Mouse (Mus musculus): ENCODE measurements around the gene Clmp. TPM values are rescaled to one million over a fixed set of nuclear protein-coding genes. Genes with fewer than 3 reads are reported as not detected.

The Clmp gene
- polyA plus RNA-seq, 1 experiment from 2014 or later = 26.2 TPM

DNA sequence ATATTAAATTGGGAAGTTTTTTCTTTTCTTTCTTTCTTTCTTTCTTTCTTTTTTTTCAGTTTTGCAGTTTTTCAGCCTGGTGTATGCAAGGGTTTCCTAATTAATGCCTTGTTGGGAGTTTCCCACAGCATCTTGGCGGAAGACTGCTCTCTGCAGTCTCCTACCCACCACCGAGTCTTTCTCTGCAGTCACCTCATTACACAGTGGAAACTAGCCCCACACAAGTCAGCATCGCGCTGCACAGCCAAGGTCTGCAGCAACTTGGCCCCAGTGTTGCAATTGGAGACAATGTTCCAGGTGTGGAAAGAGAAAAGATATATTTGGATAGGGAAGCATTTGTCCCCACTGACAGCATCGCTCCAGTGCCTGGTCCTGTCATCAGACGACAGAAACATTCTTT lies 35.8 kb upstream of the Clmp start:
- H3K9me3 ChIP-seq (ENCODE audit: control insufficient read depth, low read length) = no peaks in the 10 kb centered on the region
- H3K4me1 ChIP-seq (ENCODE audit: control insufficient read depth, insufficient read depth, low read length) = no peaks in the 10 kb centered on the region
- no peaks in the 10 kb centered on the region for H3K36me3 ChIP-seq (ENCODE audit: control insufficient read depth, insufficient read depth, low read length)
- no peak for DNase-seq (ENCODE audit: low spot score, missing footprints)
- H3K9ac ChIP-seq (ENCODE audit: low read length) = no peak overlapping the region
- no peak overlapping the region for H3K4me3 ChIP-seq (ENCODE audit: low read depth, low read length)
- 78% methylated on average over 6 of the region's 6 CpGs for WGBS
- no peak for ATAC-seq (ENCODE audit: low FRiP score)
- H3K27me3 ChIP-seq (ENCODE audit: control insufficient read depth, insufficient read depth, low read length) = no peaks in the 10 kb centered on the region
- H3K4me2 ChIP-seq = no peak overlapping the region
- H3K27ac ChIP-seq (ENCODE audit: low read depth, low read length) = no peak overlapping the region

GRCm38 (mm10) chr9:40651239-40651859 lies 34.4 kb upstream of the Clmp start:
- DNase-seq (ENCODE audit: low spot score, missing footprints) (no peak), ATAC-seq (ENCODE audit: low FRiP score) (no peak)
- no peaks in the 10 kb centered on the region for H3K36me3 ChIP-seq (ENCODE audit: control insufficient read depth, insufficient read depth, low read length)
- no peak overlapping the region for H3K9ac ChIP-seq (ENCODE audit: low read length)
- H3K4me1 ChIP-seq (ENCODE audit: control insufficient read depth, insufficient read depth, low read length) = no peaks in the 10 kb centered on the region
- no peak overlapping the region for H3K4me3 ChIP-seq (ENCODE audit: low read depth, low read length)
- 87% methylated on average over 4 of the region's 4 CpGs for WGBS
- no peak overlapping the region for H3K27ac ChIP-seq (ENCODE audit: low read depth, low read length)
- no peaks in the 10 kb centered on the region for H3K9me3 ChIP-seq (ENCODE audit: control insufficient read depth, low read length)
- no peaks in the 10 kb centered on the region for H3K27me3 ChIP-seq (ENCODE audit: control insufficient read depth, insufficient read depth, low read length)
- H3K4me2 ChIP-seq = no peak overlapping the region

DNA sequence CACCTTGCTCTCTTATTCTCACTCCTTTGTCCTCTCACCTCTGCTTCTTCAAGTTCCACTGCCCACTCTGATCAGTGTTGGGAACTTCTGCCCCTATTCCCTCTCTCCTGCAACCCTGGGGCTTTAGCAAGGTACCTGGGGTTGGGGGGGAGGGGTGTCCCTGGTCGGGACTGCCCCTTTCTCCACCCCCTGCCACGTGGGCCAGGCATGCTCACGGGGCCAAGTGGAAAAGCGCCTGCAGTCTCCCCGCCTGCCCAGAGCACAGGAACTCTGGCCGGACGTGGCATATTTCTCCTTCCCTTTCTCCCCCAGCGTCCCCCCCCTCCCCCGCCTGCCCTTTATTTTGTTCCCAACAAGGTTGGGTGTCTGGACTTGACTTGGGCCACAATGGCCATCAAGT lies 33.0 kb upstream of the Clmp start:
- Histone ChIP-seq H3K4me1 (ENCODE audit: control insufficient read depth, insufficient read depth, low read length) (no peaks in the 10 kb centered on the region), H3K36me3 (ENCODE audit: control insufficient read depth, insufficient read depth, low read length) (no peaks in the 10 kb centered on the region), H3K4me2 (no peak overlapping the region), H3K9me3 (ENCODE audit: control insufficient read depth, low read length) (no peaks in the 10 kb centered on the region), H3K9ac (ENCODE audit: low read length) (no peak overlapping the region), H3K27ac (ENCODE audit: low read depth, low read length) (no peak overlapping the region), H3K4me3 (ENCODE audit: low read depth, low read length) (no peak overlapping the region), H3K27me3 (ENCODE audit: control insufficient read depth, insufficient read depth, low read length) (no peaks in the 10 kb centered on the region)
- 36% methylated on average over 8 of the region's 9 CpGs for WGBS
- ATAC-seq (ENCODE audit: low FRiP score) (no peak), DNase-seq (ENCODE audit: low spot score, missing footprints) (no peak)

- ATAC-seq (ENCODE audit: low FRiP score) = no peak
- Histone ChIP-seq H3K4me1 (ENCODE audit: control insufficient read depth, insufficient read depth, low read length) (peaks cover 2% of the 10 kb centered on the region), H3K4me2 (no peak overlapping the region), H3K36me3 (ENCODE audit: control insufficient read depth, insufficient read depth, low read length) (no peaks in the 10 kb centered on the region), H3K9me3 (ENCODE audit: control insufficient read depth, low read length) (no peaks in the 10 kb centered on the region), H3K9ac (ENCODE audit: low read length) (no peak overlapping the region), H3K27me3 (ENCODE audit: control insufficient read depth, insufficient read depth, low read length) (no peaks in the 10 kb centered on the region), H3K4me3 (ENCODE audit: low read depth, low read length) (no peak overlapping the region), H3K27ac (ENCODE audit: low read depth, low read length) (no peak overlapping the region)
- DNase-seq (ENCODE audit: low spot score, missing footprints) = no peak
- 81% methylated on average over 9 of the region's 9 CpGs for WGBS
Measured at GRCm38 (mm10) chr9:40666190-40666803, 19.5 kb upstream of the Clmp start.

DNA sequence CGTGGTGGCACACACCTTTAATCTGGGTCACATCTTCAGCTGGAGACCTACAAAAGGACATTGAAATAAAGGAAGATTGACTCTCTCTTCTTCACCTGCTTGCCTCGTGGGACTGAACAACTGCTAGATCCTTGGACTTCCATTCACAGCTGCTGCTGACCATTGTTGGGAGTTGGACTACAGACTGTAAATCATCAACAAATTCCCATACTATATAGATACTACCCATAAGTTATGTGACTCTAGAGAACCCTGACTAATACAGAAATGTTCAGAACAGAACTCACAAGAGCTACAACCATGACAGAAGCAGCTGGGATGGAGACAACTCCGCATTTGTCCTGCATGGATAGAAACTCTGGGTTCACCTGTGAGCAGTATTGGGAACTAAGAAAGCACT lies 15.4 kb upstream of the Clmp start, which contains the start of gene Gm21915:
Gene Gm21915, plus strand, starts transcription at position 301 of the 400 bp plus-strand sequence.
- no peak for ATAC-seq (ENCODE audit: low FRiP score)
- Histone ChIP-seq H3K4me3 (ENCODE audit: low read depth, low read length) (no peak within 1 kb of the TSS), H3K9me3 (ENCODE audit: control insufficient read depth, low read length) (no peaks in the 10 kb centered on the region), H3K4me2 (no peak within 1 kb of the TSS), H3K27ac (ENCODE audit: low read depth, low read length) (0 out of 2 replicates have a peak within 1 kb of the TSS, but pooled peaks have one; percentile 2), H3K4me1 (ENCODE audit: control insufficient read depth, insufficient read depth, low read length) (peaks cover 9% of the 10 kb centered on the region), H3K27me3 (ENCODE audit: control insufficient read depth, insufficient read depth, low read length) (no peaks in the 10 kb centered on the region), H3K36me3 (ENCODE audit: control insufficient read depth, insufficient read depth, low read length) (no peaks in the 10 kb centered on the region), H3K9ac (ENCODE audit: low read length) (no peak within 1 kb of the TSS)
- no peak for DNase-seq (ENCODE audit: low spot score, missing footprints)
- 90% methylated on average over 3 of the region's 3 CpGs for WGBS

GRCm38 (mm10) chr9:40671323-40671930 lies 14.3 kb upstream of the Clmp start:
- H3K4me3 ChIP-seq (ENCODE audit: low read depth, low read length) = no peak overlapping the region

GRCm38 (mm10) chr9:40675203-40675958 lies 10.4 kb upstream of the Clmp start:
- Histone ChIP-seq H3K36me3 (ENCODE audit: control insufficient read depth, insufficient read depth, low read length) (no peaks in the 10 kb centered on the region), H3K27ac (ENCODE audit: low read depth, low read length) (no peak overlapping the region), H3K27me3 (ENCODE audit: control insufficient read depth, insufficient read depth, low read length) (no peaks in the 10 kb centered on the region), H3K9me3 (ENCODE audit: control insufficient read depth, low read length) (no peaks in the 10 kb centered on the region), H3K4me3 (ENCODE audit: low read depth, low read length) (no peak overlapping the region), H3K4me1 (ENCODE audit: control insufficient read depth, insufficient read depth, low read length) (peaks cover 9% of the 10 kb centered on the region), H3K4me2 (no peak overlapping the region), H3K9ac (ENCODE audit: low read length) (no peak overlapping the region)
- ATAC-seq (ENCODE audit: low FRiP score) (no peak), DNase-seq (ENCODE audit: low spot score, missing footprints) (no peak)
- WGBS = 85% methylated on average over 12 of the region's 12 CpGs

More at GRCm38 (mm10) chr9:40671323-40671930, 14.3 kb upstream of the Clmp start:
- peak; percentile 87 for ATAC-seq (ENCODE audit: low FRiP score)
- no peaks in the 10 kb centered on the region for H3K9me3 ChIP-seq (ENCODE audit: control insufficient read depth, low read length)
- WGBS = 20% methylated on average over 4 of the region's 4 CpGs
- no peak overlapping the region for H3K4me2 ChIP-seq
- peaks cover 9% of the 10 kb centered on the region for H3K4me1 ChIP-seq (ENCODE audit: control insufficient read depth, insufficient read depth, low read length)
- H3K27ac ChIP-seq (ENCODE audit: low read depth, low read length) = 0 out of 2 replicates have a peak overlapping the region, but pooled peaks have one; percentile 2
- no peak overlapping the region for H3K9ac ChIP-seq (ENCODE audit: low read length)
- no peaks in the 10 kb centered on the region for H3K36me3 ChIP-seq (ENCODE audit: control insufficient read depth, insufficient read depth, low read length)
- DNase-seq (ENCODE audit: low spot score, missing footprints) = no peak
- H3K27me3 ChIP-seq (ENCODE audit: control insufficient read depth, insufficient read depth, low read length) = no peaks in the 10 kb centered on the region

GRCm38 (mm10) chr9:40678653-40679052 lies 7.1 kb upstream of the Clmp start:
- Histone ChIP-seq H3K27ac (ENCODE audit: low read depth, low read length) (no peak overlapping the region), H3K4me1 (ENCODE audit: control insufficient read depth, insufficient read depth, low read length) (no peaks in the 10 kb centered on the region), H3K36me3 (ENCODE audit: control insufficient read depth, insufficient read depth, low read length) (no peaks in the 10 kb centered on the region), H3K4me3 (ENCODE audit: low read depth, low read length) (no peak overlapping the region), H3K27me3 (ENCODE audit: control insufficient read depth, insufficient read depth, low read length) (no peaks in the 10 kb centered on the region), H3K9me3 (ENCODE audit: control insufficient read depth, low read length) (no peaks in the 10 kb centered on the region), H3K4me2 (no peak overlapping the region), H3K9ac (ENCODE audit: low read length) (no peak overlapping the region)
- WGBS = 84% methylated on average over 4 of the region's 4 CpGs
- ATAC-seq (ENCODE audit: low FRiP score) (no peak), DNase-seq (ENCODE audit: low spot score, missing footprints) (no peak)
